Mouse (Mus musculus): ENCODE results near the gene Prpf4b. TPM values are rescaled to one million over a fixed set of nuclear protein-coding genes. Genes with fewer than 3 reads are reported as not detected.
"Not testable (repeated sequence)": the region's sequence is repeated elsewhere in the genome, so short reads cannot be mapped to it uniquely, and the experiment has no call there.

The Prpf4b gene
- 43.7 and 44.8 TPM in 2 replicates for polyA plus RNA-seq (2012; ENCODE audit: insufficient read depth, insufficient read length, missing spikeins)

- H3K27ac ChIP-seq (replicated peaks; ENCODE audit: low read depth, low read length) = peak within 1 kb of the TSS; percentile 92
- H3K4me1 ChIP-seq (ENCODE audit: control insufficient read depth, insufficient read depth, insufficient read length, low read length) = peaks cover 5% of the 10 kb centered on the region; the same call in 1 of the 2 replicates
- H3K4me3 ChIP-seq (ENCODE audit: insufficient read depth, low read depth, low read length) = peak within 1 kb of the TSS; percentile 87
Measured at GRCm38 (mm10) chr13:34875166-34875710, at the start of gene Prpf4b. Gene Prpf4b (plus strand): TSS chr13:34875302.

- Histone ChIP-seq H3K27ac (replicated peaks; ENCODE audit: low read depth, low read length) (no peak overlapping the region), H3K4me3 (ENCODE audit: insufficient read depth, low read depth, low read length) (no peak overlapping the region), H3K4me1 (ENCODE audit: control insufficient read depth, insufficient read depth, insufficient read length, low read length) (no peaks in the 10 kb centered on the region)
Measured at GRCm38 (mm10) chr13:34826760-34827690, 48.1 kb upstream of the Prpf4b start.

- Histone ChIP-seq H3K4me3 (ENCODE audit: insufficient read depth, low read depth, low read length) (no peak overlapping the region), H3K27ac (replicated peaks; ENCODE audit: low read depth, low read length) (no peak overlapping the region), H3K4me1 (ENCODE audit: control insufficient read depth, insufficient read depth, insufficient read length, low read length) (no peaks in the 10 kb centered on the region)
Measured at GRCm38 (mm10) chr13:34827988-34828882, 46.9 kb upstream of the Prpf4b start.

- Histone ChIP-seq H3K27ac (replicated peaks; ENCODE audit: low read depth, low read length) (no peak overlapping the region), H3K4me1 (ENCODE audit: control insufficient read depth, insufficient read depth, insufficient read length, low read length) (no peaks in the 10 kb centered on the region)
Measured at GRCm38 (mm10) chr13:34842851-34843250, 32.3 kb upstream of the Prpf4b start.

GRCm38 (mm10) chr13:34850759-34851158 is 24.3 kb upstream of the Prpf4b start:
- Histone ChIP-seq H3K4me3 (ENCODE audit: insufficient read depth, low read depth, low read length) (no peak overlapping the region), H3K4me1 (ENCODE audit: control insufficient read depth, insufficient read depth, insufficient read length, low read length) (no peaks in the 10 kb centered on the region), H3K27ac (replicated peaks; ENCODE audit: low read depth, low read length) (no peak overlapping the region)

More at GRCm38 (mm10) chr13:34842851-34843250, 32.3 kb upstream of the Prpf4b start:
- H3K4me3 ChIP-seq (ENCODE audit: insufficient read depth, low read depth, low read length) = no peak overlapping the region

- H3K27ac ChIP-seq (replicated peaks; ENCODE audit: low read depth, low read length) = no peak overlapping the region
- H3K4me1 ChIP-seq (ENCODE audit: control insufficient read depth, insufficient read depth, insufficient read length, low read length) = no peaks in the 10 kb centered on the region
- H3K4me3 ChIP-seq (ENCODE audit: insufficient read depth, low read depth, low read length) = no peak overlapping the region
Measured at GRCm38 (mm10) chr13:34851191-34851784, 23.8 kb upstream of the Prpf4b start.

GRCm38 (mm10) chr13:34857526-34857925 is 17.6 kb upstream of the Prpf4b start:
- Histone ChIP-seq H3K4me1 (ENCODE audit: control insufficient read depth, insufficient read depth, insufficient read length, low read length) (no peaks in the 10 kb centered on the region), H3K27ac (replicated peaks; ENCODE audit: low read depth, low read length) (no peak overlapping the region), H3K4me3 (ENCODE audit: insufficient read depth, low read depth, low read length) (no peak overlapping the region)

GRCm38 (mm10) chr13:34859406-34859805 is 15.7 kb upstream of the Prpf4b start:
- H3K4me1 ChIP-seq (ENCODE audit: control insufficient read depth, insufficient read depth, insufficient read length, low read length) = no peaks in the 10 kb centered on the region
- H3K27ac ChIP-seq (replicated peaks; ENCODE audit: low read depth, low read length) = no peak overlapping the region
- H3K4me3 ChIP-seq (ENCODE audit: insufficient read depth, low read depth, low read length) = no peak overlapping the region

GRCm38 (mm10) chr13:34861166-34861565 is 13.9 kb upstream of the Prpf4b start:
- H3K27ac ChIP-seq (replicated peaks; ENCODE audit: low read depth, low read length); H3K4me3 ChIP-seq (ENCODE audit: insufficient read depth, low read depth, low read length); H3K4me1 ChIP-seq (ENCODE audit: control insufficient read depth, insufficient read depth, insufficient read length, low read length): not testable (repeated sequence)

- no peak overlapping the region for H3K27ac ChIP-seq (replicated peaks; ENCODE audit: low read depth, low read length)
Measured at GRCm38 (mm10) chr13:34864420-34865169, 10.5 kb upstream of the Prpf4b start.

GRCm38 (mm10) chr13:34873801-34874681 is 1.1 kb upstream of the Prpf4b start:
- Histone ChIP-seq H3K4me1 (ENCODE audit: control insufficient read depth, insufficient read depth, insufficient read length, low read length) (peaks cover 5% of the 10 kb centered on the region; the same call in 1 of the 2 replicates), H3K27ac (replicated peaks; ENCODE audit: low read depth, low read length) (peak overlapping the region; percentile 77), H3K4me3 (ENCODE audit: insufficient read depth, low read depth, low read length) (peak overlapping the region; percentile 72)

More at GRCm38 (mm10) chr13:34864420-34865169, 10.5 kb upstream of the Prpf4b start:
- Histone ChIP-seq H3K4me1 (ENCODE audit: control insufficient read depth, insufficient read depth, insufficient read length, low read length) (no peaks in the 10 kb centered on the region), H3K4me3 (ENCODE audit: insufficient read depth, low read depth, low read length) (no peak overlapping the region)

- H3K4me1 ChIP-seq (ENCODE audit: control insufficient read depth, insufficient read depth, insufficient read length, low read length) = not testable (repeated sequence)
- Histone ChIP-seq H3K27ac (replicated peaks; ENCODE audit: low read depth, low read length) (peak overlapping the region; percentile 92), H3K4me3 (ENCODE audit: insufficient read depth, low read depth, low read length) (peak overlapping the region; percentile 87)
Measured at GRCm38 (mm10) chr13:34874736-34875135, 366 bp upstream of the Prpf4b start.

GRCm38 (mm10) chr13:34875741-34876445 is 791 bp downstream of the Prpf4b start:
- Histone ChIP-seq H3K27ac (replicated peaks; ENCODE audit: low read depth, low read length) (peak overlapping the region; percentile 82), H3K4me3 (ENCODE audit: insufficient read depth, low read depth, low read length) (peak overlapping the region; percentile 87), H3K4me1 (ENCODE audit: control insufficient read depth, insufficient read depth, insufficient read length, low read length) (peaks cover 5% of the 10 kb centered on the region; the same call in 1 of the 2 replicates)
